Mouse (Mus musculus) limb, embryonic 15.5 days (tissue): ENCODE measurements around the gene Zfand2a. TPM values are rescaled to one million over a fixed set of nuclear protein-coding genes. Genes with fewer than 3 reads are reported as not detected.

Experiments
- ATAC-seq: fragments of 200-750 bp; cut with Nextera tagmentation; 2 replicates; pipeline ENCODE4 v1.8.0; 2017; ENCODE audit warnings: low read depth, moderate TSS enrichment; ENCODE audit not compliant: insufficient number of reproducible peaks, low FRiP score, low TSS enrichment
- H3K27ac ChIP-seq: fragments of 300-500 bp; sonication (generic); 2 replicates; pipeline ENCODE4 v1.5.1; 2015; ENCODE audit warnings: moderate library complexity, mild to moderate bottlenecking, inconsistent platforms
- H3K27me3 ChIP-seq: fragments of 300-500 bp; sonication (generic); 2 replicates; pipeline ENCODE4 v1.6.1; 2015; ENCODE audit warnings: inconsistent platforms
- H3K36me3 ChIP-seq: fragments of 300-500 bp; sonication (generic); 2 replicates; pipeline ENCODE4 v1.6.1; 2015; ENCODE audit warnings: inconsistent platforms
- H3K4me1 ChIP-seq: fragments of 300-500 bp; sonication (generic); 2 replicates; pipeline ENCODE4 v1.6.1; 2015; ENCODE audit warnings: inconsistent platforms
- H3K4me2 ChIP-seq: fragments of 300-500 bp; sonication (generic); 2 replicates; pipeline ENCODE4 v1.6.1; 2015; ENCODE audit warnings: mild to moderate bottlenecking, inconsistent platforms
- H3K4me3 ChIP-seq: fragments of 300-500 bp; sonication (generic); 2 replicates; pipeline ENCODE4 v1.5.1; 2015; ENCODE audit warnings: mild to moderate bottlenecking, inconsistent platforms
- H3K9ac ChIP-seq: fragments of 300-500 bp; sonication (generic); 2 replicates; pipeline ENCODE4 v1.6.1; 2015; ENCODE audit warnings: inconsistent platforms
- H3K9me3 ChIP-seq: fragments of 300-500 bp; sonication (generic); 2 replicates; pipeline ENCODE4 v1.6.1; 2016; ENCODE audit warnings: inconsistent platforms
- WGBS: fragments of 180-500 bp; shearing (Covaris S2); methylation state at CpG from one replicate; pipeline ENCODE4 v1.1.7; 2015; 5-methylcytosine and 5-hydroxymethylcytosine counted together
- polyA plus RNA-seq: library from polyadenylated mRNA; unstranded; fragments of >200 nt; fragmentation: Nextera tagmentation; extraction: Ambion mirVana; gene quantifications from 2 replicates; pipeline ENCODE4 v1.2.1, GENCODE M21; 2015

The Zfand2a gene
- polyA plus RNA-seq, 1 experiment from 2014 or later: 9.9 TPM

GRCm38 (mm10) chr5:139496939-139497338, 12.6 kb upstream of the Zfand2a start:
- Histone ChIP-seq H3K4me3 (no peak overlapping the region), H3K9me3 (no peaks in the 10 kb centered on the region), H3K27me3 (peaks cover 19% of the 10 kb centered on the region), H3K9ac (no peak overlapping the region), H3K36me3 (no peaks in the 10 kb centered on the region), H3K4me1 (peaks cover 4% of the 10 kb centered on the region; the same call in 1 of the 2 replicates), H3K4me2 (no peak overlapping the region), H3K27ac (no peak overlapping the region)
- no peak for ATAC-seq
- 54% methylated on average over 5 of the region's 5 CpGs for WGBS

GRCm38 (mm10) chr5:139495019-139495669, 10.8 kb upstream of the Zfand2a start:
- Histone ChIP-seq H3K9me3 (no peaks in the 10 kb centered on the region), H3K36me3 (no peaks in the 10 kb centered on the region), H3K9ac (no peak overlapping the region), H3K4me3 (no peak overlapping the region), H3K27me3 (peaks cover 25% of the 10 kb centered on the region), H3K4me2 (no peak overlapping the region), H3K4me1 (peaks cover 4% of the 10 kb centered on the region; the same call in 1 of the 2 replicates), H3K27ac (no peak overlapping the region)
- 16% methylated on average over 22 of the region's 22 CpGs for WGBS
- ATAC-seq: no peak

DNA sequence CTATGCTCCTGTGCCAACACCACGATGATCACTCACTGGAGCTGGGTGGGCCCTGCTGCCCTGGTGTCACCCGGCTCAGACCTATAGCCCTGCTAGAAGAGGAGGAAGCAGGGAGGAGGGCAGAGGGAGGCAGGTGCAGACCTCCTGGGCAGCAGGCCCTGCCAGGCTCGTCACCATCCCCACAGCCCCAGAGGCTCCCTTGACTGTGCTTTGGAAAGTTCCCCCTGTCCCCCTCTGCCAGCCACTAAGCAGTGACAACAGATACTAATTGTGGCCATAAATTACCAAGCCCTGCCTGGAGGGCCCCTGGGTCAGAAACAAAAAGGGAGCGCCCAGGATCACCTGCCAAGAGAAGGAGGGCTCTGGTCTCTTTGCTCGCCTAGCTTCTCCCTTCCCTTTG, 9.3 kb upstream of the Zfand2a start:
- Histone ChIP-seq H3K4me2 (no peak overlapping the region), H3K4me1 (peaks cover 4% of the 10 kb centered on the region; the same call in 1 of the 2 replicates), H3K27ac (no peak overlapping the region), H3K27me3 (peaks cover 25% of the 10 kb centered on the region), H3K9ac (no peak overlapping the region), H3K36me3 (no peaks in the 10 kb centered on the region), H3K9me3 (no peaks in the 10 kb centered on the region), H3K4me3 (no peak overlapping the region)
- 39% methylated on average over 5 of the region's 5 CpGs for WGBS
- no peak for ATAC-seq

GRCm38 (mm10) chr5:139491348-139491747, 7.0 kb upstream of the Zfand2a start:
- Histone ChIP-seq H3K9ac (no peak overlapping the region), H3K9me3 (no peaks in the 10 kb centered on the region), H3K4me3 (no peak overlapping the region), H3K4me1 (peaks cover 4% of the 10 kb centered on the region; the same call in 1 of the 2 replicates), H3K27ac (no peak overlapping the region), H3K27me3 (peaks cover 23% of the 10 kb centered on the region), H3K36me3 (no peaks in the 10 kb centered on the region), H3K4me2 (no peak overlapping the region)
- 60% methylated on average over 8 of the region's 8 CpGs for WGBS
- ATAC-seq: no peak

- Histone ChIP-seq H3K9me3 (no peaks in the 10 kb centered on the region), H3K27ac (no peak overlapping the region), H3K36me3 (no peaks in the 10 kb centered on the region), H3K4me2 (no peak overlapping the region), H3K4me1 (peaks cover 3% of the 10 kb centered on the region; the same call in 1 of the 2 replicates), H3K4me3 (no peak overlapping the region), H3K9ac (no peak overlapping the region), H3K27me3 (peaks cover 19% of the 10 kb centered on the region)
- no peak for ATAC-seq
- 87% methylated on average over 11 of the region's 11 CpGs for WGBS
Measured at GRCm38 (mm10) chr5:139490131-139490530, 5.8 kb upstream of the Zfand2a start.

DNA sequence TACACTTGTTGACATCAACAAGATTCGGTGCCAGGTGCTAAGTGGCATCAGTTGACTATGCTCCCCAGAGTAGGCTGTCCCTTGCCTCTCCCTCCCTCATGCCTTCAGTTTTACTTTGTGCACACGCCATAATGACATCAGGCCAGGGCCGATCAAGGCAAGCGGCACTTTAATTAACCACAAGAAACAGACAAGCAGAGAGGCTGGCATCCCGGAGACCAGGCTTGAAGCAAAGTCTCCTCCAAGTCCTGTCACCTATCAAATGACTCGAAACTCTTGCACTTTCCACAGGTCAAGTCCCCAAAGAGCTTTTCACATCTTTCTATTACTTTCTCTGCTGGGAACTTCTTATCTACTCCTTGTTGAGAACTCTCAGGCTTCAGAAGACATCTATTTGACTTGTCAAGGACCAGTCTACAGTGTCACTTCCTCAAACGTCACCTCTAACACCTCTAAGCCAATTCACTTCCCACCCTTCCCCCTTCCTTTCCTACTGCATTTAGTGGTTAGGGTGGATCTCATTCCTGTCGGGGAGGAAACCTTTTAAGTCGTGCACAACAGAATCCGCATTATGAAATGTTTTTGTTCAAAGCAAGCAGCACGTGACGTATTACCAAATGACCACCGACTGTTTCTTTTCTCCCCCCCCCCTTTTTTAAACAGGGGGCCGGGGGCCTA, 1.0 kb downstream of the Zfand2a start:
- Histone ChIP-seq H3K27ac (no peak overlapping the region), H3K27me3 (no peaks in the 10 kb centered on the region), H3K36me3 (peaks cover 40% of the 10 kb centered on the region), H3K9ac (peak overlapping the region; percentile 80), H3K4me1 (peaks cover 16% of the 10 kb centered on the region), H3K4me3 (peak overlapping the region; percentile 81), H3K4me2 (peak overlapping the region; percentile 73), H3K9me3 (no peaks in the 10 kb centered on the region)
- ATAC-seq: no peak
- WGBS: 53% methylated on average over 14 of the region's 14 CpGs

GRCm38 (mm10) chr5:139480406-139480805, 3.9 kb downstream of the Zfand2a start:
- ATAC-seq: no peak
- peaks cover 16% of the 10 kb centered on the region for H3K4me1 ChIP-seq
- H3K27me3 ChIP-seq: no peaks in the 10 kb centered on the region
- H3K4me2 ChIP-seq: no peak overlapping the region
- no peak overlapping the region for H3K4me3 ChIP-seq
- no peak overlapping the region for H3K27ac ChIP-seq
- no peaks in the 10 kb centered on the region for H3K9me3 ChIP-seq
- WGBS: 89% methylated on average over 10 of the region's 10 CpGs
- H3K36me3 ChIP-seq: peaks cover 66% of the 10 kb centered on the region
- H3K9ac ChIP-seq: no peak overlapping the region

DNA sequence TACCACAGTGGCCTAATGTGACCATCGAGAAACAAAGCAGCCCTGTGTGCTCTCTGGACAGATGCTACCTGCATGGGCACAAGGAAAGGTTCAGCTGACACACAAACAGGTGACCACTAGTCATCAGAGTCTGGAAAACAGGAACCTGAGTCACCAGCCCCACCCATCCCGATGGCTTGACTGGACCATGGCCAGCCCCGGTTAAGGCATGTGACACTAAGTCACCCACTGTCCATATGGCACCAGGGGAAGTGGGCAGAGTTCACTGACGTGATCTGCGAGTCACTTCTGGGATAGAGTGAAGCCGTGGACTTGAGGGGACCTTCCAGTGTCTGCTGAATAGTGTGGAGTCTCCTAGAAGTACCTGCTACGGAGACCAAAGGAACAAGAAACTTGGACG, 5.3 kb downstream of the Zfand2a start:
- Histone ChIP-seq H3K9me3 (no peaks in the 10 kb centered on the region), H3K36me3 (peaks cover 79% of the 10 kb centered on the region), H3K4me2 (no peak overlapping the region), H3K9ac (no peak overlapping the region), H3K27me3 (no peaks in the 10 kb centered on the region), H3K4me3 (no peak overlapping the region), H3K4me1 (peaks cover 13% of the 10 kb centered on the region), H3K27ac (no peak overlapping the region)
- no peak for ATAC-seq
- 92% methylated on average over 8 of the region's 8 CpGs for WGBS

GRCm38 (mm10) chr5:139474741-139475140, 9.6 kb downstream of the Zfand2a start:
- ATAC-seq: no peak
- H3K36me3 ChIP-seq: peaks cover 86% of the 10 kb centered on the region

DNA sequence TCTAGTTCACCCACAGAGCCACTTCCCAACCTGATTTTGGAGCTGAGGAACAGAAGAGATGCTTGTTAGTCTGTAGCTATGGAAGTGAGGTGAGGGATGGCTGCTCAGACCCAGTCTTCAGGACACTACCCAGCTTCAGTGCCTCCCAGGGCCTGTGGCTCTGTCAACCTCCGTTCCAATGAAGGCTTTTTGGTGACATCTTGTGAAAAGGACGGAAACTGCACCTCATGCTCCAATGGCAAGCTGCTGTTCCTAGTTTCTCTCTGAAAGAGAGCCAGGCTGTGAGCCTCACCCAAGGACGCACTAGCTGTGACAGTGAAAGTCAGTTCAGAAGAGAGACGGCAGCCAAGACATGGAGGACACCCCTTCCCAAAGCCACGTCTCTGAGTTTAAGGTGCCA, 16.4 kb downstream of the Zfand2a start:
- Histone ChIP-seq H3K9ac (no peak overlapping the region), H3K4me1 (no peaks in the 10 kb centered on the region), H3K4me3 (no peak overlapping the region), H3K9me3 (no peaks in the 10 kb centered on the region), H3K27ac (no peak overlapping the region), H3K4me2 (no peak overlapping the region), H3K36me3 (peaks cover 22% of the 10 kb centered on the region), H3K27me3 (0 out of 2 replicates have a peak, but pooled peaks cover 2% of the 10 kb centered on the region)
- no peak for ATAC-seq
- 48% methylated on average over 5 of the region's 5 CpGs for WGBS

More at GRCm38 (mm10) chr5:139474741-139475140, 9.6 kb downstream of the Zfand2a start:
- no peak overlapping the region for H3K27ac ChIP-seq
- 85% methylated on average over 9 of the region's 9 CpGs for whole genome bisulfite sequencing
- H3K27me3 ChIP-seq: no peaks in the 10 kb centered on the region
- H3K4me2 ChIP-seq: no peak overlapping the region
- H3K4me1 ChIP-seq: no peaks in the 10 kb centered on the region
- no peaks in the 10 kb centered on the region for H3K9me3 ChIP-seq
- no peak overlapping the region for H3K4me3 ChIP-seq
- no peak overlapping the region for H3K9ac ChIP-seq

GRCm38 (mm10) chr5:139466801-139467200, 17.5 kb downstream of the Zfand2a start:
- Histone ChIP-seq H3K27me3 (0 out of 2 replicates have a peak, but pooled peaks cover 2% of the 10 kb centered on the region), H3K27ac (no peak overlapping the region), H3K9me3 (no peaks in the 10 kb centered on the region), H3K4me2 (no peak overlapping the region), H3K4me3 (no peak overlapping the region), H3K4me1 (no peaks in the 10 kb centered on the region), H3K36me3 (peaks cover 10% of the 10 kb centered on the region), H3K9ac (no peak overlapping the region)
- WGBS: 67% methylated on average over 4 of the region's 4 CpGs
- ATAC-seq: no peak

- 82% methylated on average over 2 of the region's 2 CpGs for WGBS
Measured at GRCm38 (mm10) chr5:139466373-139466772, 18.0 kb downstream of the Zfand2a start.

More at GRCm38 (mm10) chr5:139466373-139466772, 18.0 kb downstream of the Zfand2a start:
- H3K9me3 ChIP-seq: no peaks in the 10 kb centered on the region
- no peaks in the 10 kb centered on the region for H3K4me1 ChIP-seq
- peaks cover 6% of the 10 kb centered on the region for H3K36me3 ChIP-seq
- 0 out of 2 replicates have a peak, but pooled peaks cover 2% of the 10 kb centered on the region for H3K27me3 ChIP-seq
- ATAC-seq: no peak
- H3K4me2 ChIP-seq: no peak overlapping the region
- H3K9ac ChIP-seq: no peak overlapping the region
- H3K27ac ChIP-seq: no peak overlapping the region
- H3K4me3 ChIP-seq: no peak overlapping the region
